Mouse (Mus musculus): ENCODE measurements around the gene Cpeb4. TPM values are rescaled to one million over a fixed set of nuclear protein-coding genes. Genes with fewer than 3 reads are reported as not detected.

The Cpeb4 gene
- polyA plus RNA-seq, 1 experiment from 2014 or later: 15.4 TPM

DNA sequence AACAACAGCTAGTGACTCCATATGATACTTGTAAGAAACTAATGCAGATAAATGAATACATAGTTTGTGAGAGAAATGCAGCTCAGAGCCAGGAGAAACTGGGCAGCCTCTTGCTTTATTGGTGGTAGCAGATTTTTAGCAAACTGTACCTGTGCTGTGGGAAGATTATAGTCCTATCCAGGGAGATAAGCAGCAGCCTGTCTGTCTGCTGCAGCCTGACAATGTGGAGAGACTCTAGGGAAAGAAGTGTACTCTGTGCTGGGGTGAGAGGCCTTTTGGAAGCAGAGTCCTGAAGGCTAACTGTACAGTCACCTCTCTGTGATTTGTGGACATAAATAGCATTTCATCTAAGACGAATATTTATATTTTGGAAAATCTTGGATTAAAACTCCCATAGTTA is 11.7 kb downstream of the Cpeb4 start:
- Histone ChIP-seq H3K4me1 (replicated peaks) (peaks cover 35% of the 10 kb centered on the region), H3K4me3 (no peak overlapping the region), H3K27me3 (no peaks in the 10 kb centered on the region), H3K9me3 (no peaks in the 10 kb centered on the region), H3K36me3 (no peaks in the 10 kb centered on the region), H3K27ac (replicated peaks) (no peak overlapping the region), H3K9ac (no peak overlapping the region), H3K4me2 (no peak overlapping the region)
- ATAC-seq (ENCODE audit: low FRiP score, low read depth): no peak
- 78% methylated on average over 1 of the region's 1 CpGs for WGBS

DNA sequence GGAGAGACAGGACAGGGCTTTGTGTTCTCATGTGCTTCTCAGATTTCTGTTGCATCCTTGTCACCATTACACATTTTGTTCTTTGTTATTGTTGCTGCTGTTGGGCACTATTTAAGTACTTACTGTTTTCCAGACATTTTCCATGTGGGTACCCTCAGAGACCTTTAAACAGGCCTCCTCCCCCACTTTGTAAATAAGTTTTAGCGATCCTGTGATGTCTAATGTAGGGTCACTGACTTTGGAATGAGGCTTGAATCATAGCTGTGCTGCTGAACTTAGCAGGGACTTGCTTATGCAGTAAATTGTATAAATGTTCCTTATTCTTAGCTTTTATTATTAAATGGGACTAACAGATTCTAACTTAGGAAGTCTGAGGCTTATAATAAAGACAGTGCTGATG is 13.8 kb downstream of the Cpeb4 start:
- Histone ChIP-seq H3K9me3 (no peaks in the 10 kb centered on the region), H3K27ac (replicated peaks) (no peak overlapping the region), H3K27me3 (no peaks in the 10 kb centered on the region), H3K4me1 (replicated peaks) (peaks cover 30% of the 10 kb centered on the region), H3K36me3 (peaks cover 4% of the 10 kb centered on the region), H3K4me2 (no peak overlapping the region), H3K9ac (no peak overlapping the region), H3K4me3 (no peak overlapping the region)
- no peak for ATAC-seq (ENCODE audit: low FRiP score, low read depth)
- WGBS: 79% methylated on average over 1 of the region's 1 CpGs

DNA sequence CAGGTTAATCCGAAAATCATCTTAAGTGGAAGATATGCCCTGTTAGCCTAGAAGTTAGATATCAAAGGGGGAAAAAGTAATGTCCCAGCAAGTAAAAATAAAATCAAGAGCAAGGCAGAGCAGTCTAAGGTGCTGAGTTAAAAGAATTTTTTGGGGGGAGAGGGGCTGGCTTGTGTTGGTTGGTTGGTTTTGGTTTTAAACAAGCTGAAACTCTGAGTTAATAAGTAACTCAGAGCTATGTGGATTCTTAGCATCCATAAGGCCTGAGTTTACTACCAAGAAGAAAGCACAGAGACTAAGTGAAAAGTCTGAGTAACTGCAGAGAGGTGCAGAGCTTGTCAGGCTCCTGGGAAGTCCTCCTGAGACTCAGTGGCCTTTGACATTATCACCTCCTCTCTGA is 16.2 kb downstream of the Cpeb4 start:
- H3K36me3 ChIP-seq: peaks cover 6% of the 10 kb centered on the region
- H3K9me3 ChIP-seq: no peaks in the 10 kb centered on the region
- WGBS: 93% methylated on average over 1 of the region's 1 CpGs
- H3K9ac ChIP-seq: no peak overlapping the region
- H3K27me3 ChIP-seq: no peaks in the 10 kb centered on the region
- ATAC-seq (ENCODE audit: low FRiP score, low read depth): no peak
- no peak overlapping the region for H3K4me2 ChIP-seq
- H3K4me3 ChIP-seq: no peak overlapping the region
- no peak overlapping the region for H3K27ac ChIP-seq (replicated peaks)
- H3K4me1 ChIP-seq (replicated peaks): peaks cover 15% of the 10 kb centered on the region

DNA sequence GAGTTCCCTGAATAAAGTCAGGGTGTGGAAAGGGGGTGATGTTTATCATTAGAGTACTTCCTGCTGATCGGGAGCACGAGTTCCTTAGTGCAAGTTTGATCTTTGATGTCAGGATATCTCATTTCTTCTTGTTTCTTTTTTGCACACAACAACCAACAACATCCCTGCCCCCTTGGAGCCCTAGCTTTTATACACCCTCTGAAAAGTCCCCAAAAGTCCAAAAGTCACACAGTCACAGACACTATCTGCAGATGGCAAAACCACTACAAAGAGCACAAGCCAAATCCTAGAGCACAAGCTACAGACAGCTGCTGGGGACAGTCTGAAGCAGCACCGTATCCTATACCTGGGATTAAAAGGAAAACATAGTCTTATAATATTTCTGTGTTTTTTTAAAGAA is 20.1 kb downstream of the Cpeb4 start:
- peaks cover 12% of the 10 kb centered on the region; the same call in 1 of the 2 replicates for H3K4me1 ChIP-seq (replicated peaks)
- H3K36me3 ChIP-seq: peaks cover 6% of the 10 kb centered on the region
- ATAC-seq (ENCODE audit: low FRiP score, low read depth): no peak
- no peak overlapping the region for H3K9ac ChIP-seq
- no peak overlapping the region for H3K27ac ChIP-seq (replicated peaks)
- H3K4me3 ChIP-seq: no peak overlapping the region
- H3K27me3 ChIP-seq: no peaks in the 10 kb centered on the region
- no peak overlapping the region for H3K4me2 ChIP-seq
- H3K9me3 ChIP-seq: no peaks in the 10 kb centered on the region
- 68% methylated on average over 3 of the region's 3 CpGs for WGBS

DNA sequence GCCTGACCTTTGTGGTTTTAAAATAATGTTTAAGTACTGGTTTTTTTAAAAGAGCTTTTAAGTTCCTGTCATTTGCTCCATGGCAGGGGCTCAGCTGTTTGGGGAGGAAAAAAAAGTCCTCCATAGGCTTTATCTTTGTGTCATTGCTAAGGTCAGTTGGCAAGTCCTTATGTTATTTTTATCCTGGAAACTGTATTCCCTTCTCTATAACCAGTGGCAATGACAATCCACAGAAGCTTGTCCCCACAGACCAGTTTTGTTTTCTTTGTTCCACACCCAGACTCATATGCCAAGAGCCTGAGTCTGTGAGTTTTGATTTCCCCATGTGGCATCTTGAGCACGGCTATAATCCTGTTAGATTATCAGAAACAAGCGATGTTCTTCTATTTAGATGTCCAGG is 21.6 kb downstream of the Cpeb4 start:
- H3K27ac ChIP-seq (replicated peaks): no peak overlapping the region
- no peak for ATAC-seq (ENCODE audit: low FRiP score, low read depth)

DNA sequence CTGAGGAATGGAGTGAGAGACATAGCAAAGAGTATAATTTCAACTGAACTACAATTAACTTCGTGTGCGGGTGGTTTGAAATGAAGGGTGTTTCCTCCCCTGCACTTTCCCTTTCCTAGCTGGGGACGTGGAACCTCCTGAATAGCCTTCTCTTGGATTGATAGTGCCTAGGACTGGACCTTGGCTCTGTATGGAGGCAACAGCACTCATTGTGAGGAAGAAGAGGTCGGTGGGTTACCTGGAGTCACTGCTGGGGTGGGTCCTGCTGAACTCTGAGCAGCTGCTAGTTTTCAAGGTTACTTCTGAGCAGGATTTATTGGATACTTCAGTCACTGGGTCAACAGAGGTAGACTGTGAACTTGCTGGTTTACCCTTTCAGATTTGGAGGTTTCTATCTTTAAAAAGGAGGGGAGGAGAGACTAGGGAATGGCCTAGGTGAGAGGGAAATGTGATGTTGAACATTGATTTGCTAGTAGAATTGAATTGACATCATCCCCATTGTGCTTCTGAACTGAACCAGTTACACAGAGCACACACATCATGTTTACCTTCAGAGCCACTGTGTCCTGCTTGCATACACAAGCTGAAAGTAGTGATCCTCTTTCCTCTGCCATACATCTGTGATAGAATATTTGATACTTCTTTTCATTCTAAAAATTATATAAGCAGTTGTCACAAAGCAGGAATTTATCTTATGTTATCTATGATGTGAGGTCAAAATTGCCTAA is 24.2 kb downstream of the Cpeb4 start:
- 79% methylated on average over 4 of the region's 4 CpGs for WGBS
- Histone ChIP-seq H3K4me1 (replicated peaks) (peaks cover 22% of the 10 kb centered on the region), H3K36me3 (no peaks in the 10 kb centered on the region), H3K27ac (replicated peaks) (no peak overlapping the region), H3K27me3 (no peaks in the 10 kb centered on the region), H3K9ac (no peak overlapping the region), H3K4me3 (no peak overlapping the region), H3K4me2 (no peak overlapping the region), H3K9me3 (no peaks in the 10 kb centered on the region)
- no peak for ATAC-seq (ENCODE audit: low FRiP score, low read depth)

More for the DNA sequence above, 21.6 kb downstream of the Cpeb4 start:
- peaks cover 12% of the 10 kb centered on the region; the same call in 1 of the 2 replicates for H3K4me1 ChIP-seq (replicated peaks)
- H3K36me3 ChIP-seq: peaks cover 6% of the 10 kb centered on the region
- no peak overlapping the region for H3K4me2 ChIP-seq
- H3K27me3 ChIP-seq: no peaks in the 10 kb centered on the region
- no peak overlapping the region for H3K9ac ChIP-seq
- no peaks in the 10 kb centered on the region for H3K9me3 ChIP-seq
- WGBS: 72% methylated on average over 2 of the region's 2 CpGs
- no peak overlapping the region for H3K4me3 ChIP-seq

DNA sequence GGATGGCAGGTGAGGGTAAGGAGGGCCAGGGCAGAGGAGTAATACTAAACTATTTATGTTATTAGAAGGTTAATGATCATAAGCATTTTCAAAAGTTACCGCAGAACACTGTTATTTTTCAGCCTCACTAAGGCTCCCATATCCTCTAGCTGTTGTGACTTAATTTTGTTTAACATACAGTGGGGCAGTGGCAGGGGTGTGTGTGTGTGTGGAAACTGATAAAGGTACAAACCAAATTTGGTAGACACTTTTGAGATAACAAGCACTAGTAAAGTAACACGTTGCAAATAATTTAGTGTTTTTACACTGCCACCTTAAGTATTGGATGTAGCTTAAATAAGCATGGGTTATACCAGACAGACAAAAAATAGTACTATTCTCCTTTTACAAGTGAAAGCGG is 24.9 kb downstream of the Cpeb4 start:
- Histone ChIP-seq H3K4me3 (no peak overlapping the region), H3K9ac (no peak overlapping the region), H3K27me3 (no peaks in the 10 kb centered on the region), H3K36me3 (no peaks in the 10 kb centered on the region), H3K4me1 (replicated peaks) (peaks cover 26% of the 10 kb centered on the region), H3K27ac (replicated peaks) (no peak overlapping the region), H3K4me2 (no peak overlapping the region), H3K9me3 (no peaks in the 10 kb centered on the region)
- WGBS: 94% methylated on average over 3 of the region's 3 CpGs
- no peak for ATAC-seq (ENCODE audit: low FRiP score, low read depth)

DNA sequence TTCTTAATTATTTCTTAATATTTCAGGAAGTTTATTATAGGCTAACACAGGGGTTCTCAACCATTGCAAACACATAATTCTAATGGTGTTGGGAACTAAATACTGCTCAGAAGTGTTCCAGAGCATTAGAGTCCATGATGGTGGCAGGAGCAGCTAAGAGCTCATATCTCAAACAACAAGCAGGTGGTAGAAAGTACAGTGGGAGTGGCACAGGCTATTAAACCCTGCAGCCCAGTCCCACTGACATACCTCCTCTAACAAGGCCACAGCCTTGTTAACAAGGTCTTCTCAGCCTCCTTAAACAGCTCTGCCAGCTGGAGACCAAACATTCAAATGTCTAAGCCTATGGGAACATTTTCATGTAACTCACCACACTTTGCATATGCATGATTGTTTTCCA is 27.2 kb downstream of the Cpeb4 start:
- H3K4me2 ChIP-seq: no peak overlapping the region
- H3K36me3 ChIP-seq: no peaks in the 10 kb centered on the region
- H3K9me3 ChIP-seq: no peaks in the 10 kb centered on the region
- no peak overlapping the region for H3K9ac ChIP-seq
- H3K27me3 ChIP-seq: no peaks in the 10 kb centered on the region
- H3K4me3 ChIP-seq: no peak overlapping the region
- H3K4me1 ChIP-seq (replicated peaks): peaks cover 18% of the 10 kb centered on the region
- no peak overlapping the region for H3K27ac ChIP-seq (replicated peaks)
- no peak for ATAC-seq (ENCODE audit: low FRiP score, low read depth)

DNA sequence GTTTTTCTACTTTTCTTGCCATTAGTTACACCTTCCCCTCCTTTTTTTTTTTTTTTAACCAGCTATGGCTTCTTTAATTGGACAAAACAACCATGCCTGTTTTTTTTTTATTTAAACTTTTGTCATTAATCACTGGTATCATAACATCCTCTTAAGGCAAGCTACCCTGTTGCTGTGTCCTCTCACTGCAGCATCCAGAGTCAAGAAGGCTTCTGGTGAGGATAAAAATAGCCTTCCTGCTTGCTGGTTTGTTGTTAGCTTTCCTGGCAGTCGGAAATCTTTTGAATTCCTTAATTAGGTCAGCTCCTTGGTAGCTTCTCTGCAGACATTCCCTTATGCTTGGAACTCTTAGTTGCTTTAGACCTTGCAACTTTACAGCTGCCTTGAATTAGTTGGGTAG is 28.7 kb downstream of the Cpeb4 start:
- no peak overlapping the region for H3K4me2 ChIP-seq
- no peaks in the 10 kb centered on the region for H3K9me3 ChIP-seq
- peaks cover 15% of the 10 kb centered on the region for H3K4me1 ChIP-seq (replicated peaks)
- H3K27me3 ChIP-seq: no peaks in the 10 kb centered on the region
- 17% methylated on average over 1 of the region's 1 CpGs for WGBS
- no peaks in the 10 kb centered on the region for H3K36me3 ChIP-seq
- no peak for ATAC-seq (ENCODE audit: low FRiP score, low read depth)
- no peak overlapping the region for H3K9ac ChIP-seq
- no peak overlapping the region for H3K4me3 ChIP-seq
- 0 out of 2 replicates have a peak overlapping the region, but pooled peaks have one; percentile 30 for H3K27ac ChIP-seq (replicated peaks)

DNA sequence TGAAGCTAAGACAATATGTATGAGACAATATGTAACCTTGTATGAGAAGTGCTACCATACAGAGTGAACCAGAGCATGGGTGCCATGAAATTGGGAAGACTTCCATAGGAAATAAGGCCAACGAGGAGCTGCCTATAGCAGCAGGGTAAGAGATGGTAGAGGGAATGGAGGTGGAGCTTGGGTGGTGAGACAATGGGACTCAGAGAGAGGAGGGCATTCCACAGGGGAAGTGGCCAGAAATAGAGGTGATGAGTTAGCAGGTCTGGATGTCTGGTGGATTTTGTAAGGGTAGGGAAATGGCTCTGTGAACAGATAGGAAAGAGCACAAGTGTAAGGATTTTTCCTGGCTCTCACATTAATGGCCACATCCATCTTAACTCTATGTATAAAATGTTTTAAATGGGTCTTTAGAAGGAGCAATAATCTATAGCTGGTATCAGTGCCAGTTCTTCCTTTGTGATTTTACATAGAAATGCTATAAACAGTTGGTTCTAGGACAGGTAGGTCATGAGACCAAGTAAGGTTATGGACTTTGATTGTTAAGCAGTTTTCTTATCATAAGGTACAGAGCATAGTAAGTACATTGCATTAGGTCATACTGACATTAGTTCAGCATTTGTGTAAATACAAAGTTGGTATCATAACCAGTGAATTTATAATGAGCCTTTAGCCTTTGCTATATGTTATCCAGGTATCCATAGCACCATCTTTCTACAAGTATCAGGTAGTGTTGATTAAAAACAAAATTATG is 30.4 kb downstream of the Cpeb4 start:
- H3K4me2 ChIP-seq: no peak overlapping the region
- no peak overlapping the region for H3K9ac ChIP-seq
- H3K27me3 ChIP-seq: no peaks in the 10 kb centered on the region
- H3K36me3 ChIP-seq: no peaks in the 10 kb centered on the region
- peaks cover 18% of the 10 kb centered on the region for H3K4me1 ChIP-seq (replicated peaks)
- 80% methylated on average over 1 of the region's 1 CpGs for WGBS
- H3K4me3 ChIP-seq: no peak overlapping the region
- no peaks in the 10 kb centered on the region for H3K9me3 ChIP-seq
- H3K27ac ChIP-seq (replicated peaks): no peak overlapping the region
- no peak for ATAC-seq (ENCODE audit: low FRiP score, low read depth)

DNA sequence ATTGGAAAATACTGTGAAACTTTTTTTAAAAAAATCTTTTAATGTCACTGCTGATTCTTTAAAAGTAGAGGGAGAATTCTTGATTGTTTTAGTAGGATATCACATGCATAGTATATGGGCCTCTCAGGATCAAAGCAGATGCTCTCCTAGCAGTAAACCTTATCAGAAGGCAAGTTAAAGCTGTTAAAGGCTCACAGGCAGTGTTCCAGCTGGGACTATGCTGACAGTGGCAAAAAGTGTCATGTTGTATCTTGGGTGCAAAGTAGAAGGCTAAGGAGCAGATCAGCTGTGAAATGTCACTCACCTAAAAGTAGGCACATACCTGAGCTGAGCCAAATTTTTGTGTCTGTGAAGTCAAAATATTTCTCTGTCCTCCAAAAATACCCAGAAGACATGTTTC is 34.5 kb downstream of the Cpeb4 start:
- no peak overlapping the region for H3K27ac ChIP-seq (replicated peaks)
- no peaks in the 10 kb centered on the region for H3K9me3 ChIP-seq
- H3K36me3 ChIP-seq: no peaks in the 10 kb centered on the region
- no peak overlapping the region for H3K9ac ChIP-seq
- ATAC-seq (ENCODE audit: low FRiP score, low read depth): no peak
- no peaks in the 10 kb centered on the region for H3K27me3 ChIP-seq
- H3K4me3 ChIP-seq: no peak overlapping the region
- peaks cover 5% of the 10 kb centered on the region; the same call in 1 of the 2 replicates for H3K4me1 ChIP-seq (replicated peaks)
- H3K4me2 ChIP-seq: no peak overlapping the region

DNA sequence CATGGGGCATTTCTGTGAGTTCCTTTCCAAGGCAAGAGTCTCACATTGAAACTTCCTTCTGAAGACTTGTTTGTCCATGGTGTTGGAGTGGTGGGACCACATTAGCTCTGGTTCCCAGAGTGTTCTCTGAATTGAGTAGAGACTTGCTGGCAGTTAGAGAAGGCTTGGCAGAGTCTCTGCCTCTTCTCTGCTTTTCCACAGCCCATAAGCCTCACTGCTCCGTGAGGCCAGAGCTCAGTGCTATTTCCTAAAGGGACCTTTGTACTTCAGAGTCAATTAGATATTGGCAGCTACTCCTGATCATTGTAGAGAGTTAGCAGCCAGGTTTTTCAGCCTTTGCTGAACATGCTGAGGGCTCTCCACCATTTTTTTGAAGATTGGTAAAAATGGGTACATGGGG is 35.6 kb downstream of the Cpeb4 start:
- no peaks in the 10 kb centered on the region for H3K27me3 ChIP-seq
- no peak overlapping the region for H3K27ac ChIP-seq (replicated peaks)
- no peaks in the 10 kb centered on the region for H3K36me3 ChIP-seq
- H3K9me3 ChIP-seq: no peaks in the 10 kb centered on the region
- no peak for ATAC-seq (ENCODE audit: low FRiP score, low read depth)
- no peak overlapping the region for H3K4me2 ChIP-seq
- WGBS: 39% methylated on average over 1 of the region's 1 CpGs
- H3K9ac ChIP-seq: no peak overlapping the region
- H3K4me1 ChIP-seq (replicated peaks): 0 out of 2 replicates have a peak, but pooled peaks cover 4% of the 10 kb centered on the region
- no peak overlapping the region for H3K4me3 ChIP-seq

Data from hindbrain, embryonic 15.5 days (tissue).